Mouse (Mus musculus) brain, embryonic 14.5 days (tissue): ENCODE results near the gene Prrt1.

Experiments
- CTCF ChIP-seq: fragments of 200-500 bp; IDR thresholded peaks from 2 replicates; pipeline ENCODE4 v1.5.1; 2012; ENCODE audit warnings: inconsistent platforms, mild to moderate bottlenecking, moderate library complexity, borderline replicate concordance; ENCODE audit not compliant: insufficient read depth, insufficient read length; ENCODE audit errors: extremely low read depth
- POLR2A ChIP-seq: fragments of 200-500 bp; IDR thresholded peaks from 2 replicates; pipeline ENCODE4 v1.6.1; 2012; ENCODE audit warnings: mild to moderate bottlenecking, inconsistent platforms, borderline replicate concordance; ENCODE audit not compliant: poor library complexity, insufficient read depth, insufficient read length, severe bottlenecking; ENCODE audit errors: extremely low read depth

GRCm38 (mm10) chr17:34655160-34655559 lies 25.8 kb downstream of the Prrt1 start:
- TF ChIP-seq POLR2A (no peak), CTCF (no peak)
